Mouse (Mus musculus): ENCODE measurements around the gene Slc12a9. TPM values are rescaled to one million over a fixed set of nuclear protein-coding genes. Genes with fewer than 3 reads are reported as not detected.

The Slc12a9 gene
- total and polyA plus RNA-seq, 2 experiments: 4.7 to 20.3 TPM

- peaks cover 10% of the 10 kb centered on the region; the same call in 1 of the 2 replicates for H3K27me3 ChIP-seq (ENCODE audit: control insufficient read depth, insufficient read depth, low read length)
- TF ChIP-seq POLR2A (IDR thresholded peaks at IDR 0.05; ENCODE audit: extremely low read depth, insufficient read depth, low read length) (no peak), CTCF (IDR thresholded peaks at IDR 0.05; ENCODE audit: low read depth, low read length) (no peak)
- WGBS: 79% methylated on average over 15 of the region's 15 CpGs
- H3K36me3 ChIP-seq (ENCODE audit: control insufficient read depth, insufficient read depth, low read length): peaks cover 3% of the 10 kb centered on the region; the same call in 1 of the 2 replicates
- DNase-seq (ENCODE audit: extremely low read depth, low read depth, low spot score): no peak
- H3K9ac ChIP-seq (ENCODE audit: low read depth, low read length): no peak overlapping the region
- no peak overlapping the region for H3K4me3 ChIP-seq (ENCODE audit: insufficient read depth, low read depth, low read length)
- H3K4me1 ChIP-seq (ENCODE audit: control insufficient read depth, insufficient read depth, low read length): peaks cover 7% of the 10 kb centered on the region; the same call in 1 of the 2 replicates
- H3K27ac ChIP-seq (replicated peaks; ENCODE audit: insufficient read depth, low read depth, low read length): no peak overlapping the region
- no peaks in the 10 kb centered on the region for H3K79me2 ChIP-seq (ENCODE audit: control insufficient read depth, insufficient read depth, low read length)
These were observed 41.9 kb downstream of the Slc12a9 start for GRCm38 (mm10) chr5:137291381-137291926.

- 16% methylated on average over 15 of the region's 15 CpGs for WGBS
- TF ChIP-seq CTCF (IDR thresholded peaks at IDR 0.05; ENCODE audit: low read depth, low read length) (peak; percentile 85), POLR2A (IDR thresholded peaks at IDR 0.05; ENCODE audit: extremely low read depth, insufficient read depth, low read length) (no peak)
- Histone ChIP-seq H3K36me3 (ENCODE audit: control insufficient read depth, insufficient read depth, low read length) (peaks cover 3% of the 10 kb centered on the region; the same call in 1 of the 2 replicates), H3K9ac (ENCODE audit: low read depth, low read length) (no peak overlapping the region), H3K4me3 (ENCODE audit: insufficient read depth, low read depth, low read length) (no peak overlapping the region), H3K4me1 (ENCODE audit: control insufficient read depth, insufficient read depth, low read length) (peaks cover 7% of the 10 kb centered on the region; the same call in 1 of the 2 replicates), H3K27ac (replicated peaks; ENCODE audit: insufficient read depth, low read depth, low read length) (no peak overlapping the region), H3K27me3 (ENCODE audit: control insufficient read depth, insufficient read depth, low read length) (peaks cover 10% of the 10 kb centered on the region; the same call in 1 of the 2 replicates), H3K79me2 (ENCODE audit: control insufficient read depth, insufficient read depth, low read length) (no peaks in the 10 kb centered on the region)
- peak; percentile 51 for DNase-seq (ENCODE audit: extremely low read depth, low read depth, low spot score)
These were observed 42.7 kb downstream of the Slc12a9 start for GRCm38 (mm10) chr5:137290677-137291076.

- no peak overlapping the region for H3K27ac ChIP-seq (replicated peaks; ENCODE audit: insufficient read depth, low read depth, low read length)
- no peak for DNase-seq (ENCODE audit: extremely low read depth, low read depth, low spot score)
- H3K36me3 ChIP-seq (ENCODE audit: control insufficient read depth, insufficient read depth, low read length): no peaks in the 10 kb centered on the region
- H3K27me3 ChIP-seq (ENCODE audit: control insufficient read depth, insufficient read depth, low read length): peaks cover 10% of the 10 kb centered on the region; the same call in 1 of the 2 replicates
- no peaks in the 10 kb centered on the region for H3K79me2 ChIP-seq (ENCODE audit: control insufficient read depth, insufficient read depth, low read length)
- TF ChIP-seq CTCF (IDR thresholded peaks at IDR 0.05; ENCODE audit: low read depth, low read length) (no peak), POLR2A (IDR thresholded peaks at IDR 0.05; ENCODE audit: extremely low read depth, insufficient read depth, low read length) (no peak)
- no peak overlapping the region for H3K4me3 ChIP-seq (ENCODE audit: insufficient read depth, low read depth, low read length)
- H3K4me1 ChIP-seq (ENCODE audit: control insufficient read depth, insufficient read depth, low read length): peaks cover 4% of the 10 kb centered on the region; the same call in 1 of the 2 replicates
- 77% methylated on average over 13 of the region's 13 CpGs for WGBS
- no peak overlapping the region for H3K9ac ChIP-seq (ENCODE audit: low read depth, low read length)
These were observed 43.6 kb downstream of the Slc12a9 start for GRCm38 (mm10) chr5:137289591-137290365.

GRCm38 (mm10) chr5:137288999-137289470 lies 44.4 kb downstream of the Slc12a9 start:
- Histone ChIP-seq H3K27me3 (ENCODE audit: control insufficient read depth, insufficient read depth, low read length) (peaks cover 10% of the 10 kb centered on the region; the same call in 1 of the 2 replicates), H3K9ac (ENCODE audit: low read depth, low read length) (no peak overlapping the region), H3K79me2 (ENCODE audit: control insufficient read depth, insufficient read depth, low read length) (no peaks in the 10 kb centered on the region), H3K4me1 (ENCODE audit: control insufficient read depth, insufficient read depth, low read length) (0 out of 2 replicates have a peak, but pooled peaks cover 3% of the 10 kb centered on the region), H3K36me3 (ENCODE audit: control insufficient read depth, insufficient read depth, low read length) (no peaks in the 10 kb centered on the region), H3K4me3 (ENCODE audit: insufficient read depth, low read depth, low read length) (no peak overlapping the region), H3K27ac (replicated peaks; ENCODE audit: insufficient read depth, low read depth, low read length) (no peak overlapping the region)
- 14% methylated on average over 25 of the region's 25 CpGs for WGBS
- no peak for TF ChIP-seq CTCF (IDR thresholded peaks at IDR 0.05; ENCODE audit: low read depth, low read length)
- no peak for TF ChIP-seq POLR2A (IDR thresholded peaks at IDR 0.05; ENCODE audit: extremely low read depth, insufficient read depth, low read length)
- DNase-seq (ENCODE audit: extremely low read depth, low read depth, low spot score): no peak

- no peaks in the 10 kb centered on the region for H3K36me3 ChIP-seq (ENCODE audit: control insufficient read depth, insufficient read depth, low read length)
- H3K79me2 ChIP-seq (ENCODE audit: control insufficient read depth, insufficient read depth, low read length): no peaks in the 10 kb centered on the region
- 2% methylated on average over 53 of the region's 65 CpGs for WGBS
- peaks cover 10% of the 10 kb centered on the region; the same call in 1 of the 2 replicates for H3K27me3 ChIP-seq (ENCODE audit: control insufficient read depth, insufficient read depth, low read length)
- TF ChIP-seq CTCF (IDR thresholded peaks at IDR 0.05; ENCODE audit: low read depth, low read length) (no peak), POLR2A (IDR thresholded peaks at IDR 0.05; ENCODE audit: extremely low read depth, insufficient read depth, low read length) (no peak)
- no peak for DNase-seq (ENCODE audit: extremely low read depth, low read depth, low spot score)
- H3K4me1 ChIP-seq (ENCODE audit: control insufficient read depth, insufficient read depth, low read length): 0 out of 2 replicates have a peak, but pooled peaks cover 3% of the 10 kb centered on the region
- no peak overlapping the region for H3K27ac ChIP-seq (replicated peaks; ENCODE audit: insufficient read depth, low read depth, low read length)
- 0 out of 2 replicates have a peak overlapping the region, but pooled peaks have one; percentile 18 for H3K9ac ChIP-seq (ENCODE audit: low read depth, low read length)
- peak overlapping the region; percentile 38; the same call in 1 of the 2 replicates for H3K4me3 ChIP-seq (ENCODE audit: insufficient read depth, low read depth, low read length)
These were observed 45.2 kb downstream of the Slc12a9 start for GRCm38 (mm10) chr5:137287953-137288743.

All from liver, adult 2 months (tissue).